Mouse (Mus musculus) midbrain, postnatal 0 days (tissue): Measurements from ENCODE around the gene Olfr1150-ps1. TPM values are rescaled to one million over a fixed set of nuclear protein-coding genes. Genes with fewer than 3 reads are reported as not detected.

ENCODE experiments used
- ATAC-seq: fragments of 200-750 bp; cut with Nextera tagmentation; 2 replicates; pipeline ENCODE4 v1.8.0; 2017; ENCODE audit warnings: moderate number of reproducible peaks, mild to moderate bottlenecking, moderate TSS enrichment, moderate library complexity; ENCODE audit not compliant: low FRiP score
- DNase-seq: peaks from one replicate; pipeline ENCODE4 v3.0.0-alpha.2; 2015; ENCODE audit warnings: low spot score
- H3K27ac ChIP-seq: fragments of 300-500 bp; sonication (generic); 2 replicates; pipeline ENCODE4 v1.5.1; 2014; ENCODE audit warnings: low read depth, mild to moderate bottlenecking, low read length, mixed read lengths
- H3K27me3 ChIP-seq: fragments of 300-500 bp; sonication (generic); 2 replicates; pipeline ENCODE4 v1.6.1; 2014; ENCODE audit warnings: low read length, control low read depth, mixed read lengths; ENCODE audit not compliant: insufficient read depth
- H3K36me3 ChIP-seq: fragments of 300-500 bp; sonication (generic); 2 replicates; pipeline ENCODE4 v1.6.1; 2014; ENCODE audit warnings: low read length, control low read depth, mixed read lengths; ENCODE audit not compliant: insufficient read depth
- H3K4me1 ChIP-seq: fragments of 300-500 bp; sonication (generic); 2 replicates; pipeline ENCODE4 v1.6.1; 2014; ENCODE audit warnings: mild to moderate bottlenecking, control low read depth, antibody characterized with exemption, low read length, mixed read lengths; ENCODE audit not compliant: insufficient read depth
- H3K4me2 ChIP-seq: fragments of 300-500 bp; sonication (generic); 2 replicates; pipeline ENCODE4 v1.6.1; 2014; ENCODE audit warnings: low read depth, mild to moderate bottlenecking, low read length, mixed read lengths; ENCODE audit not compliant: poor library complexity, severe bottlenecking
- H3K4me3 ChIP-seq: fragments of 300-500 bp; sonication (generic); 2 replicates; pipeline ENCODE4 v1.5.1; 2014; ENCODE audit warnings: low read depth, mild to moderate bottlenecking, low read length, moderate library complexity
- H3K9ac ChIP-seq: fragments of 300-500 bp; sonication (generic); replicated peaks from 2 replicates; pipeline ENCODE4 v1.6.1; 2014; ENCODE audit warnings: mild to moderate bottlenecking, low read length, moderate library complexity, mixed read lengths; ENCODE audit not compliant: poor library complexity, severe bottlenecking
- H3K9me3 ChIP-seq: fragments of 300-500 bp; sonication (generic); 2 replicates; pipeline ENCODE4 v1.6.1; 2016; ENCODE audit warnings: low read length, control low read depth
- CTCF ChIP-seq: IDR thresholded peaks from 2 replicates; pipeline ENCODE4 v1.5.1; 2016; ENCODE audit warnings: antibody characterized with exemption, mild to moderate bottlenecking
- WGBS: fragments of 180-500 bp; shearing (Covaris S2); extraction: QIAGEN DNeasy Blood & Tissue Kit; methylation state at CpG from one replicate; pipeline ENCODE4 v1.1.7; 2014; 5-methylcytosine and 5-hydroxymethylcytosine counted together
- polyA plus RNA-seq: library from polyadenylated mRNA; unstranded; fragments of >200 nt; fragmentation: Nextera tagmentation; extraction: Ambion mirVana; gene quantifications from 2 replicates; pipeline ENCODE4 v1.2.1, GENCODE M21; 2015
- total RNA-seq: library from RNA; depleted of rRNA; stranded (reverse); fragments of >200 nt; gene quantifications from 2 replicates; pipeline ENCODE4 v1.2.3, GENCODE M21; 2014; rRNA removed

Gene Olfr1150-ps1
- total and polyA plus RNA-seq, 2 experiments from 2014 or later = not detected

- no peaks in the 10 kb centered on the region for H3K27me3 ChIP-seq
- no peaks in the 10 kb centered on the region for H3K36me3 ChIP-seq
- TF ChIP-seq CTCF = no peak
- 83% methylated on average over 1 of the region's 1 CpGs for WGBS
- DNase-seq (no peak), ATAC-seq (no peak)
- no peak within 1 kb of the TSS for H3K9ac ChIP-seq
- no peaks in the 10 kb centered on the region for H3K4me1 ChIP-seq
- no peak within 1 kb of the TSS for H3K27ac ChIP-seq
- no peaks in the 10 kb centered on the region for H3K9me3 ChIP-seq
- no peak within 1 kb of the TSS for H3K4me2 ChIP-seq
- no peak within 1 kb of the TSS for H3K4me3 ChIP-seq
Measured at GRCm38 (mm10) chr2:87894662-87895061, 50.9 kb downstream of the Olfr1150-ps1 start, which contains the start of gene Olfr1153. TSS of gene Olfr1153 (plus strand) at chr2:87894962.

Other genes starting within 250 kb of the Olfr1150-ps1 start
- not detected in 2 replicates for gene Olfr1130, start 237.8 kb upstream of the Olfr1150-ps1 start, total RNA-seq
- gene Olfr1130, start 237.8 kb upstream of the Olfr1150-ps1 start, polyA plus RNA-seq = not detected in 2 replicates
- gene Olfr1131, start 216.9 kb upstream of the Olfr1150-ps1 start, total RNA-seq = 0.38 TPM in 1 of 2 replicates, not detected in the other
- not detected in 2 replicates for gene Olfr1131, start 216.9 kb upstream of the Olfr1150-ps1 start, polyA plus RNA-seq
- not detected in 2 replicates for gene Olfr1132, start 206.5 kb upstream of the Olfr1150-ps1 start, total RNA-seq
- gene Olfr1132, start 206.5 kb upstream of the Olfr1150-ps1 start, polyA plus RNA-seq = not detected in 2 replicates
- gene Olfr1133, start 196.6 kb upstream of the Olfr1150-ps1 start, total RNA-seq = not detected in 2 replicates
- gene Olfr1133, start 196.6 kb upstream of the Olfr1150-ps1 start, polyA plus RNA-seq = not detected in 2 replicates
- gene Olfr1134, start 185.5 kb upstream of the Olfr1150-ps1 start, total RNA-seq = not detected in 2 replicates
- gene Olfr1134, start 185.5 kb upstream of the Olfr1150-ps1 start, polyA plus RNA-seq = not detected in 2 replicates
- not detected in 2 replicates for gene Olfr1135, start 170.3 kb upstream of the Olfr1150-ps1 start, total RNA-seq
- gene Olfr1135, start 170.3 kb upstream of the Olfr1150-ps1 start, polyA plus RNA-seq = not detected in 2 replicates
- gene Olfr1136, start 150.0 kb upstream of the Olfr1150-ps1 start, total RNA-seq = not detected in 2 replicates
- not detected in 2 replicates for gene Olfr1136, start 150.0 kb upstream of the Olfr1150-ps1 start, polyA plus RNA-seq
- gene Olfr1137, start 130.8 kb upstream of the Olfr1150-ps1 start, total RNA-seq = not detected in 2 replicates
- not detected in 2 replicates for gene Olfr1137, start 130.8 kb upstream of the Olfr1150-ps1 start, polyA plus RNA-seq
- not detected in 2 replicates for gene Olfr1138, start 104.0 kb upstream of the Olfr1150-ps1 start, total RNA-seq
- not detected in 2 replicates for gene Olfr1138, start 104.0 kb upstream of the Olfr1150-ps1 start, polyA plus RNA-seq
- not detected in 2 replicates for gene Olfr1140, start 100.2 kb upstream of the Olfr1150-ps1 start, total RNA-seq
- 0.16 TPM in 1 of 2 replicates, not detected in the other for gene Olfr1140, start 100.2 kb upstream of the Olfr1150-ps1 start, polyA plus RNA-seq
- gene Olfr1141, start 90.0 kb upstream of the Olfr1150-ps1 start, total RNA-seq = not detected in 2 replicates
- gene Olfr1141, start 90.0 kb upstream of the Olfr1150-ps1 start, polyA plus RNA-seq = not detected in 2 replicates
- gene Olfr152, start 64.5 kb upstream of the Olfr1150-ps1 start, total RNA-seq = not detected in 2 replicates
- not detected in 2 replicates for gene Olfr152, start 64.5 kb upstream of the Olfr1150-ps1 start, polyA plus RNA-seq
- not detected in 2 replicates for gene Olfr1143, start 43.4 kb upstream of the Olfr1150-ps1 start, total RNA-seq
- not detected in 2 replicates for gene Olfr1143, start 43.4 kb upstream of the Olfr1150-ps1 start, polyA plus RNA-seq
- gene Olfr1145, start 34.2 kb upstream of the Olfr1150-ps1 start, total RNA-seq = not detected in 2 replicates
- not detected in 2 replicates for gene Olfr1145, start 34.2 kb upstream of the Olfr1150-ps1 start, polyA plus RNA-seq
- not detected in 2 replicates for gene Olfr1148, start 13.5 kb upstream of the Olfr1150-ps1 start, total RNA-seq
- gene Olfr1148, start 13.5 kb upstream of the Olfr1150-ps1 start, polyA plus RNA-seq = not detected in 2 replicates
- not detected in 2 replicates for gene Olfr1151, start 11.9 kb downstream of the Olfr1150-ps1 start, total RNA-seq
- not detected in 2 replicates for gene Olfr1151, start 11.9 kb downstream of the Olfr1150-ps1 start, polyA plus RNA-seq
- under 0.01 TPM in 1 of 2 replicates, not detected in the other for gene Olfr1152, start 22.5 kb downstream of the Olfr1150-ps1 start, total RNA-seq
- gene Olfr1152, start 22.5 kb downstream of the Olfr1150-ps1 start, polyA plus RNA-seq = not detected in 2 replicates
- not detected in 2 replicates for gene Olfr1153, start 51.0 kb downstream of the Olfr1150-ps1 start, total RNA-seq
- gene Olfr1153, start 51.0 kb downstream of the Olfr1150-ps1 start, polyA plus RNA-seq = not detected in 2 replicates
- not detected in 2 replicates for gene Olfr1154, start 61.2 kb downstream of the Olfr1150-ps1 start, total RNA-seq
- gene Olfr1154, start 61.2 kb downstream of the Olfr1150-ps1 start, polyA plus RNA-seq = not detected in 2 replicates
- not detected in 2 replicates for gene Olfr1155, start 101.1 kb downstream of the Olfr1150-ps1 start, total RNA-seq
- gene Olfr1155, start 101.1 kb downstream of the Olfr1150-ps1 start, polyA plus RNA-seq = not detected in 2 replicates
- gene Olfr1156, start 109.1 kb downstream of the Olfr1150-ps1 start, total RNA-seq = not detected in 2 replicates
- not detected in 2 replicates for gene Olfr1156, start 109.1 kb downstream of the Olfr1150-ps1 start, polyA plus RNA-seq
- gene Olfr1157, start 124.3 kb downstream of the Olfr1150-ps1 start, total RNA-seq = not detected in 2 replicates
- not detected in 2 replicates for gene Olfr1157, start 124.3 kb downstream of the Olfr1150-ps1 start, polyA plus RNA-seq
- gene Olfr74, start 130.7 kb downstream of the Olfr1150-ps1 start, total RNA-seq = not detected in 2 replicates
- gene Olfr74, start 130.7 kb downstream of the Olfr1150-ps1 start, polyA plus RNA-seq = not detected in 2 replicates
- gene Olfr1158, start 146.1 kb downstream of the Olfr1150-ps1 start, total RNA-seq = not detected in 2 replicates
- not detected in 2 replicates for gene Olfr1158, start 146.1 kb downstream of the Olfr1150-ps1 start, polyA plus RNA-seq
- not detected in 2 replicates for gene Olfr1160, start 164.3 kb downstream of the Olfr1150-ps1 start, total RNA-seq
- gene Olfr1160, start 164.3 kb downstream of the Olfr1150-ps1 start, polyA plus RNA-seq = not detected in 2 replicates
- gene Olfr1161, start 178.8 kb downstream of the Olfr1150-ps1 start, total RNA-seq = not detected in 2 replicates
- gene Olfr1161, start 178.8 kb downstream of the Olfr1150-ps1 start, polyA plus RNA-seq = not detected in 2 replicates
- gene Olfr73, start 193.7 kb downstream of the Olfr1150-ps1 start, total RNA-seq = not detected in 2 replicates
- not detected in 2 replicates for gene Olfr73, start 193.7 kb downstream of the Olfr1150-ps1 start, polyA plus RNA-seq
- not detected in 2 replicates for gene Olfr1162, start 207.1 kb downstream of the Olfr1150-ps1 start, total RNA-seq
- gene Olfr1162, start 207.1 kb downstream of the Olfr1150-ps1 start, polyA plus RNA-seq = not detected in 2 replicates
- not detected in 2 replicates for gene Olfr1163, start 227.8 kb downstream of the Olfr1150-ps1 start, total RNA-seq
- not detected in 2 replicates for gene Olfr1163, start 227.8 kb downstream of the Olfr1150-ps1 start, polyA plus RNA-seq
- gene Olfr1164, start 250.0 kb downstream of the Olfr1150-ps1 start, total RNA-seq = not detected in 2 replicates
- gene Olfr1164, start 250.0 kb downstream of the Olfr1150-ps1 start, polyA plus RNA-seq = not detected in 2 replicates